Mouse (Mus musculus): Measurements from ENCODE around the gene Apol7e.
A peak's percentile ranks its signal among the peaks of the same experiment; 100 is the strongest.
"Not testable (repeated sequence)": the region's sequence is repeated elsewhere in the genome, so short reads cannot be mapped to it uniquely, and the experiment has no call there.

The Apol7e gene

DNA sequence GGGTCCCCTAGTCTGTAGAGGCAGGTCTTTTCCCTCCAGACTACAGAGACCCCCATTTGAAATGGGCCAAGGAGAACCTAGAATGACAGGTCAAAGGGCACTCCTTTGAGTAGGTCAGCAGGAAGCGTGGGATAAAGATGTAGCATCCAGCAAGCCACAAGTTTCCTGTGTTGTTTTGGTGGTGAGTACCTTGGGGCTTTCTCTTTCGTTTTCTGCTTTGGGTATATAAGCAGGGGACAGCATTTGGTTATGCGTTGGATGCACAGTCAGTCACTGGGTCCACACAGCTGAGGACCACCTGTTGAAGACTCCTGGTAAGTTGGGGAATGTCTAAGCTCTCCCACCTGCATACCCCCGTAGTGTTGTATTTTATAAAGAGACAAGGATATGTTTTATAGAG is at the start of gene Apol7e:
TSS of gene Apol7e (plus strand) at position 202 of the 400 bp plus-strand sequence.
- not testable (repeated sequence) for DNase-seq (ENCODE audit: extremely low spot score)

DNA sequence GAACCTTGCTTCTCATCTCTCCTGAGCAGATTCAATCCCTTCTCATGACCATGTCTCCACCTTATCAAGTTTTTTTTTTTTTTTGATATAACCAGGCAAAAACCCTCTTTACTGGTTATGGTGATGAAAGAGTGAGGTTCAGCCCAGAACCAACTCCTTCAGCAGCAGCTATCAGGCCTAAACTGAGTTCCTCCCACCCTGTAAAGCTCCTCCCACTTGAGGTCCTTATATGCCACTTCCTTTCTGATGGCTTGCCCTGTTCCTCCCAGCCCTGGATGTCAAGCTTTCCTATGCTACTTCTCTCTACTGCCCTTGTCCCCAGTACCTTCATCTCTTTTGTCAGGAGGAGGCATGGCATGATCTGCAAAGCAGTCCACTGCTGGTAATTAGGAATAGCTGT is 47.5 kb upstream of the Apol7e start:
- DNase-seq (ENCODE audit: extremely low spot score): not testable (repeated sequence)

DNA sequence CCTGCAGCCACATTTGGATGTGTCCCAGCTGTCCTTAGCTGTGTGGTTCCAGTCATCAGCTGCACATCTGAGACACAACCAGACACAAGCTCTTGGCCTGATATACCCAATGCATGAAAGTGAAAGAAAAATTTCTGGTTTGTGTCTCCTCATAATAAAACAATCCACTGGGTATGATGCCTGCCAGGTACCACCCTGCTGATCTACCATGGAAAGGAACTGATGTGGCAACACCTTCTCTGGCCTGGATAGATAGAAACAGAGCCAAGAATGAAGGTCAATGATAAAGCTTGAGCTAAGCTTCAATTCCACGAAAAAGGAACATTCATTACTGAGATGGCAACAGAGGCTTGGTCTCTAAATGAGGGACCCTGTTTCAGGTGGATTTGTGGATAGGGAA is 38.9 kb upstream of the Apol7e start:
- DNase-seq (ENCODE audit: extremely low spot score): not testable (repeated sequence)

DNA sequence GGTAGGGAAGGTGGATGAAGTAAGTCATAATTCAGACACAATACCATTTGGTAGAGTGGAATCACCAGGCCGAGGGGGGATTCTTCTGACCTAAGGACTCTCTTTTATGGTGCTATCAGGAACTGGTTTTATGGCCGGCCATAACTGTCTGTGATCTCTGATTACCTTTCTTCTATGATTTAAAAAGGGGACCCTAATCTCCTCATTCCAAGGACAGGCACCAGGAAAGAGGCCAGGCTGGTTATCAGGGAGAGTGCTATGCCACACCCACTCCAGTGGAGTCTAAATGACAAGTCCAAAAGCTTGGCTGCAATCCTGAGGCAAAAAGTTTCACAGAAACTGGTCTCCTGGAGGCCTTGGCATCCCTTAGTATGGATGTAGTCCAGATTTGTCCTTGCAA is 36.8 kb upstream of the Apol7e start:
- not testable (repeated sequence) for DNase-seq (ENCODE audit: extremely low spot score)

DNA sequence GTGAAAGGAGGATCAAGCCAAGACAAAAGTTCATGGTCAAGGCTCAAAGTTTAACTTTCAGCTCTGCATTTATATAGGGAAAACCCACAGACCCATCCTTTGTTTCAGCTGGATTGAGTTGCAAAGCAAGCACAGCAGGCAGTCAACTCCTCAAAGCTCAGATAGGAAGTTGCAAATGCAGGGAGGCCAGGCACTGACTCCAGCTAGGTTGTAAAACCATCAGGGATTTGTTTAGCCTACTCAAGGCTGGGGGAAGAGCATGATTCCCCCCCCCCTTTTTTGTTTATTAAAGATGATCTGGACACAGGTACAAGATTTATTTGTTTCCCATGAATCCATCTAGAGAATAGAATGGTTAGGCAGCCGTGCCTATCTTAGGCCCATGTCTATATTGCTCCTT is 24.6 kb upstream of the Apol7e start:
- not testable (repeated sequence) for DNase-seq (ENCODE audit: extremely low spot score)

DNA sequence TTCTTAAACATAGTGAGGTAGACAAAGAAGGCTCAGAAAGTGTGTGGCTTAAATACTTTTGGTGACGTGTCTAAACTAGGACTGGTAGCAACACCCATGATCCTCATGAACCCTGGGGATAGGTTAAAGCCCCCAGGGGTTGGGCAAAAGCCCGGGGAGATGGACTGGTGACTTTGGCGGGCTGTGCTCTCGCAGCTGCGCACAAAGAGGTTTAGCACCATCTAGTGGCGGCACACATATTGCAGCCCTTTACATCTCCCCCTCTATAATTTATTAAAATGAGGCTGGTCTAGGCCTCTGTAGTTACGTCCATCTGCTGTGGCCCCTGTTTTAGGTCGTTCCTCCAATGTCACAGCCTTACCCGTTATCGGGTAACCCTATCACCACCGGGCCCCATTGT is 14.7 kb upstream of the Apol7e start:
- peak; percentile 10 for DNase-seq (ENCODE audit: extremely low spot score)

DNA sequence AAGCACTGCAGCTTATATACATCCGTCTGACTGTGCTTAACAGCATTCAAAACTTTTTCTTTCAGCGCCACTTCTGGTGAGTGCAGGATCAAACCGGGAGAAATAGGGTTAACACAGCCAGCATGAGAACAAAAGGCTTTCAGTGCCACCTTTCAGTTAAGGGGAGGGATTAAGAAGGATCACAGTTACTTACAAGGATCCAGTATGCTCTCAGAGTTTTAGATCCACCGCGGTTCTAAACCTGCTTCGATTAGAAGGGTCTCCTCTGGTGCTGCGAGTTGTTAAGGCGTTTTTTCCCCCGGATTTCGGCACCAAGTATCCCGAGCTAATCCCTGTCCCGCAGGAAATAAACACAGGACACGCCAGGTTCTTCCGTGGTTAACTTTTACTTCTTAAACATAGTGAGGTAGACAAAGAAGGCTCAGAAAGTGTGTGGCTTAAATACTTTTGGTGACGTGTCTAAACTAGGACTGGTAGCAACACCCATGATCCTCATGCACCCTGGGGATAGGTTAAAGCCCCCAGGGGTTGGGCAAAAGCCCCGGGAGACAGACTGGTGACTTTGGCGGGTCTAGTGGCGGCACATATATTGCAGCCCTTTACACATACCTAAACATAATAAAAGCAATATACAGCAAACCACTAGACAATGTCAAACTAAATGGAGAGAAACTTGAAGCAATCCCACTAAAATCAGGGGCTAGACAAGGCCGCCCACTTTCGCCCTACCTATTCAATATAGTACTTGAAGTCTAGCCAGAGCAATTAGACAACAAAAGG is 6.9 kb upstream of the Apol7e start:
- DNase-seq (ENCODE audit: extremely low spot score): peak; percentile 48

DNA sequence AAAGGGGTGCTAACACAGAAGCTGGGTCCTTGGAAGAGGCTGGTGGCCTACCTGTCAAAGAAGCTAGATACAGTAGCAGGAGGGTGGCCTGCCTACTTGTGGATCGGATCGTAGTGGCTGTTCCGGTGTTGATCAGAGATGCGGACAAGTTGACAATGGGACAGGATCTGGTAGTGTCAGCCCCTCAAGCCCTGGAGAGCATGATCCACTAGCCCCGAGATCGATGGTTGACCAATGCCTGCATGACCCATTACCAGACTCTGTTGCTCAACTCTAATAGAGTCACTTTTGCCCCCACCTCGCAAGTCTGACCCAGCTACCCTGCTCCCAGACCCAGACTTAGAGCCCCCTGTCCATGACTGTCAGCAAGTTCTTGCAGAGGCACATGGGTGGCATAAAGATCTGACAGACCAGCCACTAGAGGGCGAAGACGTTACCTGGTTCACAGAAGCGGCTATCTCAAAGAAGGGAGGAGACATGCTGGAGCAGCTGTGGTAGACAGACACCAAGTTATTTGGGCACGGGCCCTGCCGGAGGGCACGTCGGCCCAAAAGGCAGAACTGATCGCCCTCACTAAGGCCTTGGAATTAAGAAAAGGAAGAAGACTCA is 3.9 kb upstream of the Apol7e start:
- DNase-seq (ENCODE audit: extremely low spot score): peak; percentile 31

DNA sequence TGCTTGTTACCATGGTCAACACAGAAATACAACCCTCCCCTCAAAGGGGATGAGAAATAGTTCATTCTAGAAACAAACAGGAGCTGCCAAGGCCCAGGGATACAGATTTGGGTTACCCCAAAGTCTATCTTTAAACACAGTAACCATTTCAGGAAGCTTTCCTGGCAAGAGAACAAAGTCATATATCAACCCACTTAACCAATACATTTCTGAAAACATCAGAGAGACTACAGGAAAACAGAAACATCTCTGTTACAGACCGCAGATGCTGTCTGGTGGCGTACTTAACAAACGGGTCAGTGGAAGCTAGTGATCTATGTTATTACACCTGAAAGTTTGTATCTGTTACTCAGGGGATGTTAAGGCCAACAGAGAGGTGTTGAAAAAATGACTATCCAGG is 6.6 kb downstream of the Apol7e start:
- not testable (repeated sequence) for DNase-seq (ENCODE audit: extremely low spot score)

DNA sequence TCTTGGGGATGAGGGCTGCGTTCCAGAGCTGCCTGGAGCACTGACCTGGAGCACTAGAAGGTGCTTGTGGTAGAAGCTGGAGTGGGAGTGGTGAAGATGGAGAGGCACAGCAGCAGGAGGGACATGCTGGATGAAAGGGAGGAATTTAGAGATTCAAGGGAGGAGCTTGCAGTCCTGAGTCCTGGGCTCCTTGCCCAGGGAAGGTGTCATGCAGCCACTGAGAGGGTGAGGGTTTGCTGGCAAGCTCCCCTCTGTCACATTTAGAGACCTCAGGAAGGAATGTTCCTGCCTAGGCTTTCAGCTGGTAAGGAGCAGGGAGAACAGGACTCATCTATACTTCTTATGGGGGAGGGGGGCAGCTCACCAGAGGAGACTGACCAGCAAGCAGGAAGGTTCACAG is 10.3 kb downstream of the Apol7e start:
- DNase-seq (ENCODE audit: extremely low spot score): not testable (repeated sequence)

DNA sequence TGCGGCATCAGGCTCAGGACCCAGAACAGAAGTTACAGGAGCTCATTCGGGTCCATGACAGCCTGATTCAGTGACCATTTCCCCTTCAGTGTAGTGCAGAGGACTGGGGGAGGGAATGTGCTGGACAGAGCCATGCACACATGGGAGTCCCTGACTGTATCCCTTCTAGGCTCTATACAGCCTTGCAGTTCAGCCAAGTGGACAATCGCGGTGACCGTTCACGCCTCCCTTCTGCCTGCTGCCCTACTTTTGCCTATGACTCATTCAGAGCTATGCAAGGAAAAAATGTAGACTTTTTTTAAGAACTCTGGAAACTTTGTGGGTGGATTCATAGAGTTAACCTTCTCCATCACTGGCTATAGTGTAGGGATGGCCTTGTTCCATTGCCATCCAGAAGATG is 19.6 kb downstream of the Apol7e start:
- DNase-seq (ENCODE audit: extremely low spot score): not testable (repeated sequence)

DNA sequence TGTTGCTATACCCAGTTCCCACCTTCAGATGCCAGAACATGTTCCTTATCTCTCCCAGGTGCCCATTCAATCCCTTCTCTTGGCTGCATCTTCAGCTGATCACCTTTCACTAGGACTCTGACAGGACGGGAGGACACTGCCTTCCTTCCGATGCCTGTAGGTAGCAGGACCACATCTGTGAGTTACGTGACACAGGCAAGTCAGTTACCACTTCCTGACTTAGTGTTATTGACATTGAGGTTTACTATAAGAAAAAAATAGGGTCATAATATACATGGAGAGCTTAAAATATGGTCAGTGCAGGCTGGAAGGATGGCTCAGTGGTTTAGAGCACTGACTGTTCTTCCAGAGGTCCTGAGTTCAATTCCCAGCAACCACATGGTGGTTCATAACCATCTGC is 22.9 kb downstream of the Apol7e start:
- not testable (repeated sequence) for DNase-seq (ENCODE audit: extremely low spot score)

DNA sequence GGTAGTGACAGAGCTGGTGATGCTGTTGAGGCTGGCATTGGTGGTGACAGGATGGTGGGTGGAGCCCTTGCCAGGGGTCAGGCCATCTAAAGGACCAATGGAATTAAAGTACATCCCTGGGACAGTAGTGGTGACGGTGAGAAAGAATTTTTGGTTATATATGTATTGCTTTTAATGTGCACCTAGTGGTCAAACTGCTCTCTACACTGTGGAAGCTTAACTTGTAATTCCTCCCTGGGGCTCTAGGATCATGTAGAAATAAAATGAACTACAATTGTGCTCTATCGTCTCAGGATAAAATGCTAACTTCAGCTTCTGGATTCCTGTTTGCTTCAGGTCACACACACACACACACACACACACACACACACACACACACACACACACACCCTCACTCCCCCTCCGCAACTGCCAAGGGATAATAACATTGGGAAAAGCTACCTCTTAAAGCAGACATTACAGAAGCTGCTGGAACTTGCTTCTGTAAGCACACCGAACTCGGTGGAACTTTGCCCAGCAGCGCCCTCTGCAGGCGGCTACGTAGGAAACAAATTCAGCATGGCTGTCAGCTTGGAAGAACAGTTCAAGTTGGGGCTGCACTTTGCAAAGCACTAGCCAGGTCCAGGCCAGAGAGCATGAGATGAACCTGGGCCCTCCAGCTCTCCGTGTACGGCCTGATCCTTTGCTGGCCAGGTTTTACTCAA is 25.7 kb downstream of the Apol7e start:
- DNase-seq (ENCODE audit: extremely low spot score): not testable (repeated sequence)

DNA sequence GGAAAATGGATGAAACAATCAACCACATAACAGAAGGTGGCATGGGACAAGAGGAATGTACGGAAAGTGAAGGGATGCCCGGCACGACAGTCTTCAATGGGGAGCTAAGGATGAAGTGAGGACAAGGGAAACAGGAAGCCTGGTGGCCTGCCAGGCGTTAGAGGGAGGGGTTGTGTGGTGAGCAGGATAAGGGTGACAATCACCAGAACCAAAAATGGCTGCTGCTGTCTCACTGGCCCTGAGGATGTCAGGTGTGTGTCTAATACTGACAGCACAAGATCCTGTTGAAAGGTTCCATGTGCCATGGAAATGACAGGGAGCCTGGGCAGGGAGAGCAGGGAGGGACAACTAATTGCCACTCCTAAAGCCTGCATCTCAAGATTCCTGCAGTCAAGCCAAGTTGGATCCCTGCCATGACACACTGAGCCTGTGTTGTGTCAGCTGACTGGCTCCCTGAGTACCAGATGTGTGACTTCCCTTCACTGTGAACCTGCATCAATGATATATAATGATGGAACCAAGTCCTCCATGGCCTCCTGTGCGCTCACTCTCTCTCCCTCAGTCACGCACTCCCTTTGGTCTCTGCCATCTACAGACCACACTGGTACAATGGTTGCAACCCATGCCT is 26.9 kb downstream of the Apol7e start:
- DNase-seq (ENCODE audit: extremely low spot score): not testable (repeated sequence)

DNA sequence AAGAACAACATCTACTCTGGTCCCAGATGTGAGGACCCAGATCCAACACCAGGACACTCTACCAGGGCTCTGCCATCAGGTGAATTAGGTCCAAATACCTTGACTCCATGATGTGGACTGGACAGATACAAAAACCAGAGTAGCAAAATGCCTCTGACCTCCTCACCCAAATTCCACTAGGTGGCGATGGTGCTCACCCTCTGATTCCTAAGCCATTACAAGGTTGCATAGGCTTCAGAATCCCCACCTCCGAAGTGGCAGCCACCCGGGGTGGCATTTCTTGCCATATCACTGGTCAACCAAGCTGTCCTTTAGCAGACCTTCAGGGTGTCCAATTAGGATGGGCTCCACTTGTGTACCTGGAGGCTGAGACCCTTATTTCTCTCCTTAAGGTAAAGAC is 28.5 kb downstream of the Apol7e start:
- not testable (repeated sequence) for DNase-seq (ENCODE audit: extremely low spot score)

DNA sequence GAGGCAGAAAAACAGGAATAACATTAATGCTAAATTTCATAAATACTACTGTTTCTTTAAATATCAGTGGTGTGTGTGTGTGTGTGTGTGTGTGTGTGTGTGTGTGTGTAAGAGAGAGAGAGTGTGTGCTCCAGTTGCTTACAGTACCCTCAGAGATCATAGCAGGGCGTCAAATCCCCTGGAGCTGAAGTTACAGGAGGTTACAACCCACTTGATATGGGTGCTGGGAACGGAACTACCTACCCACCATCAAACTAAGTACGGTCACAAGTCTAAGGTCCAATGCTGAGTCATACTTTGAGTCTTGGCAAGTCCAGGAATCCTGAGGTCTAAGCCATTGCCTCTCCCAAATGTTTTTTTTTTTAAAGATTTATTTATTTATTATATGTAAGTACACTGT is 29.1 kb downstream of the Apol7e start:
- DNase-seq (ENCODE audit: extremely low spot score): not testable (repeated sequence)

DNA sequence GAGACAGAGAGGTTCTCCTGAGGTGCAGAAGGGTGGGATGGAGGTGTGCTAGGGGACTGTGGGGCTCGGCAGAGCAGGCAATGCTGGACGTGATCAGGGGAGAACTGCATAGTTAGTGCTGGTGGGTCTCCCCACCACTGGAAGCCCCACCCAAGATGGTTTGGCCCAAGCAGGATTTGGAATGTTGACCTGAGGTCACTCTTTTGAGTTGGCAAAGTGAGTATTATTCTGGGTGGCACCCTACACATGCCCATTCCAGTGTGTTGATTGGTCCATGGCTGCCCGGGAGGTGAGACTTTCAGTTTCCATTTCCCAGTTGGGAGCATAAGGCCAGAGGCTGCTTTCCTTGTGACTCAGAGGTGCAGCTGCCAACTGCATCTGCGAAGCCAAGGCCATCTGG is 30.1 kb downstream of the Apol7e start, which contains the start of gene Apol9b:
TSS of gene Apol9b (plus strand) at position 301 of the 400 bp plus-strand sequence.
- DNase-seq (ENCODE audit: extremely low spot score): not testable (repeated sequence)

DNA sequence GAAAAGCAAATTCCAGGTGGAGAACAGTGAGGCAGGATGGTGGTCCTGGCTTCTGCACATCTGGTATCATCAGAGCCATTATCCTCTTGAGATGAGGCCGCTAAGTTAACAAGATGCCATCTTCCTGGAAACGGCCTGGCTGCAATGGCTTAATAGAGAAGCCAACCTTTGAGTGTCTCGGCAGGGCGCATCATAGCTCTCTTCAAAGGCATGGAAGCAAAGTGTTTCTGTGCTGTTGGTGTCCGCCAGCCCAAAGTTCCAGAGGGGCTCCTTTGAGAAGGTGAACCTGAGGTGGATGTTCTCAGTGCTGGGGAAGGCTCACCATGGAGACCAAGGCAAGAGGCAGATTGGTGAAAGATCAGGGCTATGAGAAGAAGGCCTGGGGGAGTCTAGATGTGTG is 32.9 kb downstream of the Apol7e start:
- no peak for DNase-seq (ENCODE audit: extremely low spot score)

DNA sequence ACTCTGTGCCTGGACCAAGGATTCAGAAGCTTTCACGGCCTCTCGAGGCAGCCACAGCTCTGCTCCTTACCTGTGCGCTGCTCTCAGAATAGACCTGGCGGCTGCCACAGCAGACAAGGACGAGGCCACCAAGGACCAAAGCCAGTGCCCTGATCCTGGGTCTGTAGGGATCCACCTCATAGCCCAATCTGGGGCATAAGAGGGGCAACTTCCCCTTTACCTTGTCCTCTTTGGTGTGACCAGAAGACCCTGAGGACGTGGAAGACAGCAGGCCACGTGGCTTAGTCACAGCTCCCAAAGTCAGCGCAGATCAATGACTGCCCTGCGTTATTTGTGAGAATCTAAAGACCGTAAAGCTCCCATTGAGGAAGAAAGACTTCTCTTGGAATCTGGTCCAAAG is 34.2 kb downstream of the Apol7e start:
- DNase-seq (ENCODE audit: extremely low spot score): not testable (repeated sequence)

DNA sequence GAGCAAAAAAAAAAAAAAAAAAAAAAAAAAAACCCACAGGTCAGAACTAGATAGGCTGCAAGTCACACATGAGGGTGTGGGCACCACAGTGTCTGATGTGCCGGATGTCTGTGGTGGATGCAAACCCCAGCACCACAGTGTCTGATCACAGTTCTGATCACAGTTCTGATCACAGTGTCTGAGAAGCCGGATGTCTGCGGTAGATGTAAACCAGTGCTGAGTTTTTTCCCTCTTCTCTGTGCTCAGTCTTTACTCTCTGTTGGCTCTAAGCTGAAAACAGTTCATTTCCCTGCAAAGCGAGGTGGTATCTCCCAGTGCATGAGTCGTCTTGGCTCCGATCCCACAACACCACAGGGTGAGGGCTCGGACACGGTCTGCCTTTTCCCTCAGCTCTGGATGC is 34.7 kb downstream of the Apol7e start:
- DNase-seq (ENCODE audit: extremely low spot score): not testable (repeated sequence)

DNA sequence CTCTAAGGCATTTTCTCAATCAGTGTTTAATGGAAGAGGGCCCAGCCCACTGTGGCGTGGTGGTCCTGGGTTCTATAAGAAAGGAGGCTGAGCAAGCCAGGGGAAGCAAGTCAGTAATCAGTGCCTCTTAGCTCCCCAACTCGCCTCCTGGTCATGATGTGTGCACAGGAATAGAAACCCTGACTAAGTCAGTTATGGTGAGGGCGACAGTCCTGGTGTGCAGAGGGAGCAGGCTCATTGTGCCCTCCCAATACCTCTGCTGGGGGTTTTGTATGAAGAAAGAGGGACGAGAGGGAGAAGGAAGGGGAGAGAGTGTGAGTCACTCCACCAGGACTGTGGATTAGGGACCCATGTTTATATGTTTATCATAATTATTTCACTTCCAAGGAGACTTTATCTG is 35.2 kb downstream of the Apol7e start:
- DNase-seq (ENCODE audit: extremely low spot score): not testable (repeated sequence)
